Mouse (Mus musculus) thymus, adult 2 months (tissue): Measurements from ENCODE around the gene Pla2g2f. TPM values are rescaled to one million over a fixed set of nuclear protein-coding genes. Genes with fewer than 3 reads are reported as not detected.

Source experiments
- DNase-seq: peaks from one replicate; pipeline ENCODE4 v3.0.0; 2021
- H3K27ac ChIP-seq: fragments of 200-500 bp; 2 replicates; pipeline ENCODE4 v1.5.1; 2012; ENCODE audit warnings: low read length, control low read depth; ENCODE audit not compliant: control insufficient read depth, insufficient read depth
- H3K27me3 ChIP-seq: fragments of 200-500 bp; 2 replicates; pipeline ENCODE4 v1.6.1; 2012; ENCODE audit warnings: mild to moderate bottlenecking, low read length, moderate library complexity, mixed read lengths; ENCODE audit not compliant: control insufficient read depth, insufficient read depth
- H3K36me3 ChIP-seq: fragments of 200-500 bp; 2 replicates; pipeline ENCODE4 v1.6.1; 2012; ENCODE audit warnings: mild to moderate bottlenecking, low read length, moderate library complexity; ENCODE audit not compliant: control insufficient read depth, insufficient read depth
- H3K4me1 ChIP-seq: fragments of 200-500 bp; replicated peaks from 2 replicates; pipeline ENCODE4 v1.6.1; 2012; ENCODE audit warnings: low read length; ENCODE audit not compliant: control insufficient read depth, insufficient read depth
- H3K4me3 ChIP-seq: fragments of 200-500 bp; 2 replicates; pipeline ENCODE4 v1.5.1; 2012; ENCODE audit warnings: mild to moderate bottlenecking, low read length, control low read depth, moderate library complexity; ENCODE audit not compliant: control insufficient read depth, insufficient read depth
- CTCF ChIP-seq: fragments of 200-500 bp; IDR thresholded peaks from 2 replicates; pipeline ENCODE4 v1.5.1; 2012; ENCODE audit warnings: mild to moderate bottlenecking, control low read depth, low read length, moderate library complexity, borderline replicate concordance; ENCODE audit not compliant: control insufficient read depth, poor library complexity, insufficient read depth; ENCODE audit errors: extremely low read depth
- POLR2A ChIP-seq: fragments of 200-500 bp; IDR thresholded peaks from 2 replicates; pipeline ENCODE4 v1.6.1; 2012; ENCODE audit warnings: mild to moderate bottlenecking, low read length, control low read depth, moderate library complexity; ENCODE audit not compliant: control insufficient read depth, poor library complexity, insufficient read depth; ENCODE audit errors: extremely low read depth
- WGBS: fragments of 180-500 bp; shearing (Covaris S2); methylation state at CpG from one replicate; pipeline ENCODE4 v1.1.7; 2018; 5-methylcytosine and 5-hydroxymethylcytosine counted together
- polyA plus RNA-seq: library from polyadenylated mRNA; depleted of rRNA; stranded (reverse); fragments of >200 nt; gene quantifications from 2 replicates; pipeline ENCODE4 v1.2.3, GENCODE M21; 2012

Gene Pla2g2f
- polyA plus RNA-seq, 1 experiment: 3.1 TPM

DNA sequence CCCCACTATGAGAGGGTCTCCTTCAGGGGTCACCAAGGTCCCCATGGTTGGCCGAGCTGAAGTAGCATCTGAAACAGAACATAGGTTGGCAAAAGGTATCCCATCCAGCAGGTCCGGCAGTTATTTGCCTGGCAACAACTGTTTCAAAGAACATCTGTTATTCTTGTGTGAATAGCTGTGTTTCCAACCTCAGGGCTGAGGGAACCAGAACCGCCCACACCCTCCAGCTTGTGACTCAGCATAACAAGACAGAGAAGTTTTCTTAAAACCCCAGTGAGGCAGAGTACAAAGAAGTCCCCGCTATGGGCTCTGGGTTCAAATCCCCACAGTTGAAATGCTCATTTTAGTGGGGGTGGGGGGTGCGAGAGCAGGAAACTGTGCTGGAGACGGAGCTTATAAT, 24.7 kb upstream of the Pla2g2f start:
- no peaks in the 10 kb centered on the region for H3K36me3 ChIP-seq
- H3K4me3 ChIP-seq: no peak overlapping the region
- no peaks in the 10 kb centered on the region for H3K27me3 ChIP-seq
- TF ChIP-seq CTCF (no peak), POLR2A (no peak)
- DNase-seq: no peak
- WGBS: 78% methylated on average over 6 of the region's 6 CpGs
- no peak overlapping the region for H3K27ac ChIP-seq
- H3K4me1 ChIP-seq: no peaks in the 10 kb centered on the region

DNA sequence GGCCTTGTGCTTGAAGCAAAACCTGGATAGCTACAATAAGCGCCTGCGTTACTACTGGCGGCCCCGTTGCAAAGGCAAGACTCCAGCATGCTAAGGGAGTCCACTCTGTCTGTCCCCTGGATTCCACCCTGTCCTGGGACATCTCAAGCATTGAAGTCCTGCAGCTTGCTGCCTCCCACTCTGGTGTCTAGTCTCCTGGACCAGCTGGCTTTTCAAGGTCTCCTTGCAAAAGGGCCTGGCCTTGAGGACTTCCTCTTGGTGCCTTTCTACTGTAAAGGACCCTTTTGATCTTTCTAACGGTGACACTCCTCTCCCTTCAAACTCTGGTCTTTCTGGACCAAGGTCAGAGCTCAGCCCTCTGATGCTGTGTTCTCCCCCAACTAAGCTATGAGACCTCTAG, 22.9 kb upstream of the Pla2g2f start:
- 86% methylated on average over 5 of the region's 5 CpGs for WGBS
- no peaks in the 10 kb centered on the region for H3K27me3 ChIP-seq
- no peak for DNase-seq
- no peaks in the 10 kb centered on the region for H3K36me3 ChIP-seq
- no peak for TF ChIP-seq CTCF
- H3K4me1 ChIP-seq: no peaks in the 10 kb centered on the region
- H3K4me3 ChIP-seq: no peak overlapping the region
- no peak overlapping the region for H3K27ac ChIP-seq

GRCm38 (mm10) chr4:138777417-138778407, 20.3 kb upstream of the Pla2g2f start:
- no peaks in the 10 kb centered on the region for H3K4me1 ChIP-seq
- no peaks in the 10 kb centered on the region for H3K27me3 ChIP-seq
- TF ChIP-seq POLR2A (no peak), CTCF (no peak)
- H3K36me3 ChIP-seq: no peaks in the 10 kb centered on the region
- DNase-seq: no peak
- no peak overlapping the region for H3K4me3 ChIP-seq
- WGBS: 46% methylated on average over 20 of the region's 20 CpGs
- no peak overlapping the region for H3K27ac ChIP-seq

DNA sequence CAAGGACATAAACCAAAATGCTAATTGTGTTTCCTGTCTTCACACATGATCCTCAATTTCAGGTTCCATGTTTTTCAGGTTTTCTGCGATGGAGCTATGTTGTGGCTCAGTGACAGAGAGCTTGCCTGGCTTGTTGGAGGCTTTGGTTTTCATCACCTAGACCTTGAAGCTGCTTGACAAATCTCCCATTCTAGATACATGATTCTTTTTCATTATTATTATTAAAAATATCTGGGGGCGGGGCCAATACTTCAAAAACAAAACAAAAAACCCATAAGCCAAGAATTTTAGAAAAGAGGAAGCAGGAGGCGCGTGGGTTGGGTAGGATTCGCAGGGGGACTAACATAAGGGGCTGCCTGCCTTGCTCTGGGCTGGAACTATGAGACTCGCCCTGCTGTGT, 18.0 kb upstream of the Pla2g2f start, which contains the start of gene Pla2g2d:
Pla2g2d (plus strand) TSS at position 301 of the 400 bp plus-strand sequence.
- Histone ChIP-seq H3K4me1 (no peaks in the 10 kb centered on the region), H3K27ac (no peak within 1 kb of the TSS), H3K4me3 (no peak within 1 kb of the TSS), H3K27me3 (no peaks in the 10 kb centered on the region), H3K36me3 (no peaks in the 10 kb centered on the region)
- TF ChIP-seq POLR2A (no peak), CTCF (no peak)
- DNase-seq: no peak
- WGBS: 57% methylated on average over 6 of the region's 6 CpGs

DNA sequence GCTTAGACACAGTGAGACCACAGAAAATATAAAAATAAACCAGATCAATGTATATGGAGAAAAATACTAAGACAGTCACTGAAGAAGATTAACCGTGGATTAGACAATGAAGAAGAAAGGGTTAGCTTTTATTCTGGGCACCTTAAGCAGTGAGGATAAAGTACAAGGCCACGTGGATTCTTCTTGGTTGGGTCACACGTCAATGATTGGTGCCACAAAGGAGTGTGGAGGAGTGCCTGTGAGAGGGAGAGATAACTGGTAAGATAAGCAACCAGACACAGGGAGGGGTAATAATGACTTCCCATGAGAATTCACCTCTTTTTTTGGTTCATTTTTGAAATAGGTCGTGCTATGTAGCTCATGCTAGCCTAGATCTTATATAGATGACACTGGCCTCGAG, 15.0 kb upstream of the Pla2g2f start:
- TF ChIP-seq CTCF: no peak
- TF ChIP-seq POLR2A: no peak
- H3K36me3 ChIP-seq: no peaks in the 10 kb centered on the region
- 78% methylated on average over 5 of the region's 5 CpGs for WGBS
- H3K27me3 ChIP-seq: no peaks in the 10 kb centered on the region
- no peak overlapping the region for H3K4me3 ChIP-seq
- no peak for DNase-seq
- H3K4me1 ChIP-seq: no peaks in the 10 kb centered on the region
- no peak overlapping the region for H3K27ac ChIP-seq

GRCm38 (mm10) chr4:138771970-138772369, 14.5 kb upstream of the Pla2g2f start:
- WGBS: 89% methylated on average over 10 of the region's 10 CpGs
- no peaks in the 10 kb centered on the region for H3K4me1 ChIP-seq
- H3K4me3 ChIP-seq: no peak overlapping the region
- no peak for DNase-seq
- TF ChIP-seq POLR2A (no peak), CTCF (no peak)
- no peaks in the 10 kb centered on the region for H3K27me3 ChIP-seq
- H3K36me3 ChIP-seq: no peaks in the 10 kb centered on the region
- H3K27ac ChIP-seq: no peak overlapping the region
